Mouse (Mus musculus): Measurements from ENCODE around the gene Mmrn1.

DNA sequence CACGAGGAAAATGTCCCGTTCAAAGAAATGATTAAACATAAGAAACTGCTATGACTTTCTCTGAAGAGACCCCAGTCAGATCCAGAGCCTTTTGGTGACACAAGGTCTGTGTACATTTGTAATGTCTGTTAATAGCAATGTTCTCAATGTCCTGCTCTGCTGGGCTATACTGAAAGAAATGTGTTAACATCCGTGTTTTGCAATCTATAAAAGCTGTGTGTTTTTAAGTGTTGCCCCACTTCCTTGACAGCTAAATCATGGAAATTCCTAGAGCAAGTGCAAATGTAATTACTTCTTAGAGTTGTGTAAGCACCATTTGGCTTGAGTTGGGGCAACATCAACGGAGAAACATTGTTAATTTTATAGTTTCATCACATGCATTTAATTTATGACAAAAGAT lies 42.2 kb downstream of the Mmrn1 start:
- TF ChIP-seq EP300 (IDR thresholded peaks at IDR 0.05; ENCODE audit: low read depth): no peak
- no peak for TF ChIP-seq CTCF (IDR thresholded peaks at IDR 0.05; ENCODE audit: low read depth)

Data from liver, postnatal 0 days (tissue).